Mouse (Mus musculus): ENCODE measurements at regions not wholly inside any gene's neighbourhood (a gene's known extent, or its start where the extent isn't known, plus 50 kb on each side); places are given as distances from the start of the nearest gene placed in this dataset.

DNA sequence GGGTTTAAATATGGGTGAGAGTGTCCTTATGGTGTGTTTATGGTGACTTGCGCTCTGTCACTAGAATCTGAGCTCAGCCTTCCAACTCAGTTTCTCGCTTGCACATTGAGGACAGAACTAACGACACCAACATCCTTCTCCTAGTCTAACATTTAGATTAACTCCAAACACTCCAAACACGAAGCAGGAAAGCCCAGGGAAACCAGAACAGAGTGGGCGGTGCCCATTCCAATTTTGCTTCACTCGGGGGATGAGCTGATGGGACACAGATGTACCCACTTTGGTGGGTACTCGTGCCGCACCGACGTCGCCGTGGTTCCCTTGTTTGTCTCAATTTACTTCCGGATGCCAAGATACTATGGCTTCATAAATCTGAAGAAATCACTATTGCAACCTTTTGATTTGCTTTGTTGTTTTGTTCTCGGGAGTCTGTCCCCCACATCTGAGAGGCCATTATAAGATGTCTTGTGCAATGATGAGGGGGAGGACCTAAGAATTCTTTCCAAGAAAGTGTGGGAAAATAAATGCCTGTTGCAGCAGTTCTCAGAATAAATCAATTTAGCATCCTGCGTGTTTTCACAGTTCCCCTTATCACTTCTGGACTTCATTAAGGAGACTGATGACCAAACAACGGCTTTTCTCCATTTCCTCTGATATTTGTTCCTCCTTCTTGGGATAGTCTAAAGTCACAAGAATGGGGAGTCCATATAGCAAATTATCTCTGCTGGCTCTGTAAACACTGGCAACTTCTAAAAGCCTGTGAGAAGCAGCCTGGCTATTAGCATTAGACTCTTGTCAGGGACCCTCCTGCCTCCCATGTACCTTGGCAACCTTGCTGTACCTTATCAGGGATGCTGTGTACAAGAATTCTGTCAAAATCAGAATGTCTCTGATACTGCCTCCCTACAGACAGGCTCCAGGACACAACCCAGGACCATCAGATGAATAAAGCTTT is 96.2 kb upstream of the Klf9 start:
- no peaks in the 10 kb centered on the region for H3K9me3 ChIP-seq (ENCODE audit: control insufficient read depth, low read length)
- 67% methylated on average over 16 of the region's 16 CpGs for WGBS
- no peak overlapping the region for H3K4me2 ChIP-seq (replicated peaks; ENCODE audit: low read depth, low read length)
- no peaks in the 10 kb centered on the region for H3K4me1 ChIP-seq (ENCODE audit: control insufficient read depth, insufficient read depth, low read length)
- H3K27me3 ChIP-seq (ENCODE audit: control insufficient read depth, insufficient read depth, low read length), result no peaks in the 10 kb centered on the region
- no peak overlapping the region for H3K4me3 ChIP-seq (ENCODE audit: low read length)
- no peak overlapping the region for H3K9ac ChIP-seq (ENCODE audit: low read depth, low read length)
- no peak overlapping the region for H3K27ac ChIP-seq (ENCODE audit: low read depth, low read length)
- no peaks in the 10 kb centered on the region for H3K36me3 ChIP-seq (ENCODE audit: control insufficient read depth, insufficient read depth, low read length)
- no peak for ATAC-seq (ENCODE audit: low FRiP score, low TSS enrichment)

DNA sequence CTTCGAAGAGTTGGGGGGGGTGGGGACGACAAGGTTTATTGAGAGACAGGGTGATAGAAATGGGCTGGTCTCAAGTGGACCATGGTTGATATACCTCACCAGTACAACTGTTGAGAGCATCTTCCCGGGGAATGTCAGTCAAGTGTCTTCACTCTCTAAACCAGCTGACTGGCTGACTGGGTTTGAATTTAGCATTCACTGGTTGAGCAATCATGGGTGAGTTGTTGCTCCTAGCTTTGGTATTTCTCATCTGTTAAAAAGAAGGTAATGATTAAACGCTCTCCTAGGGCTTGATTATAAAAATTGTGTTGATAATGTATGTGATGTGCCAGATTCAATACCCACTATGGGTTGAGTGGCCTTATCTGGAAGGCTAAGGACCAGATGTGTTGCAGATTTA is 89.6 kb upstream of the Klf9 start:
- 91% methylated on average over 4 of the region's 4 CpGs for WGBS
- no peaks in the 10 kb centered on the region for H3K4me1 ChIP-seq (ENCODE audit: control insufficient read depth, insufficient read depth, low read length)
- H3K27ac ChIP-seq (ENCODE audit: low read depth, low read length), result no peak overlapping the region
- no peak overlapping the region for H3K4me3 ChIP-seq (ENCODE audit: low read length)
- no peak overlapping the region for H3K9ac ChIP-seq (ENCODE audit: low read depth, low read length)
- no peaks in the 10 kb centered on the region for H3K36me3 ChIP-seq (ENCODE audit: control insufficient read depth, insufficient read depth, low read length)
- H3K27me3 ChIP-seq (ENCODE audit: control insufficient read depth, insufficient read depth, low read length), result no peaks in the 10 kb centered on the region
- no peak overlapping the region for H3K4me2 ChIP-seq (replicated peaks; ENCODE audit: low read depth, low read length)
- no peak for ATAC-seq (ENCODE audit: low FRiP score, low TSS enrichment)
- H3K9me3 ChIP-seq (ENCODE audit: control insufficient read depth, low read length), result no peaks in the 10 kb centered on the region

DNA sequence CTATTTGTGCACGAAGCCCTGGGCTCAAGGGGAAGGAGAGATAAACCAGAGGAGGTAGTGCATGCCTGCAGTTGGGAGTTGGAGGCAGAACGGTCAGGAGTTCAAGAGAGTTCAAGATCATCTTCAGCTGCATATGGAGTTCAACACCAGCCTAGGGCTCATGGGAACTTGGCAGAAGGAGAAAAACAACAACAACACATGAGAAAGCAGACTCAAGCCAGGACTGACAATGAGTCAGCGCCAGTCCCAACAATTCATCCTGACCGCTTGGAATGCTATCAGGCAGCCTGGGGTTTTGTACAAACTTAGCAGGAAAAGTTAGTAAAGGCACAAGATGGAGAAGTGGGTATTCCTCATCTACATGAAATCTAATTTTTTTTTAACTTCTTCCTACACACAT is 86.6 kb upstream of the Klf9 start:
- Histone ChIP-seq H3K36me3 (ENCODE audit: control insufficient read depth, insufficient read depth, low read length) (no peaks in the 10 kb centered on the region), H3K27me3 (ENCODE audit: control insufficient read depth, insufficient read depth, low read length) (0 out of 2 replicates have a peak, but pooled peaks cover 2% of the 10 kb centered on the region), H3K4me1 (ENCODE audit: control insufficient read depth, insufficient read depth, low read length) (peaks cover 8% of the 10 kb centered on the region; the same call in 1 of the 2 replicates), H3K4me2 (replicated peaks; ENCODE audit: low read depth, low read length) (no peak overlapping the region), H3K9ac (ENCODE audit: low read depth, low read length) (no peak overlapping the region), H3K9me3 (ENCODE audit: control insufficient read depth, low read length) (no peaks in the 10 kb centered on the region), H3K4me3 (ENCODE audit: low read length) (no peak overlapping the region), H3K27ac (ENCODE audit: low read depth, low read length) (no peak overlapping the region)
- no peak for ATAC-seq (ENCODE audit: low FRiP score, low TSS enrichment)
- WGBS, result 86% methylated on average over 4 of the region's 4 CpGs

DNA sequence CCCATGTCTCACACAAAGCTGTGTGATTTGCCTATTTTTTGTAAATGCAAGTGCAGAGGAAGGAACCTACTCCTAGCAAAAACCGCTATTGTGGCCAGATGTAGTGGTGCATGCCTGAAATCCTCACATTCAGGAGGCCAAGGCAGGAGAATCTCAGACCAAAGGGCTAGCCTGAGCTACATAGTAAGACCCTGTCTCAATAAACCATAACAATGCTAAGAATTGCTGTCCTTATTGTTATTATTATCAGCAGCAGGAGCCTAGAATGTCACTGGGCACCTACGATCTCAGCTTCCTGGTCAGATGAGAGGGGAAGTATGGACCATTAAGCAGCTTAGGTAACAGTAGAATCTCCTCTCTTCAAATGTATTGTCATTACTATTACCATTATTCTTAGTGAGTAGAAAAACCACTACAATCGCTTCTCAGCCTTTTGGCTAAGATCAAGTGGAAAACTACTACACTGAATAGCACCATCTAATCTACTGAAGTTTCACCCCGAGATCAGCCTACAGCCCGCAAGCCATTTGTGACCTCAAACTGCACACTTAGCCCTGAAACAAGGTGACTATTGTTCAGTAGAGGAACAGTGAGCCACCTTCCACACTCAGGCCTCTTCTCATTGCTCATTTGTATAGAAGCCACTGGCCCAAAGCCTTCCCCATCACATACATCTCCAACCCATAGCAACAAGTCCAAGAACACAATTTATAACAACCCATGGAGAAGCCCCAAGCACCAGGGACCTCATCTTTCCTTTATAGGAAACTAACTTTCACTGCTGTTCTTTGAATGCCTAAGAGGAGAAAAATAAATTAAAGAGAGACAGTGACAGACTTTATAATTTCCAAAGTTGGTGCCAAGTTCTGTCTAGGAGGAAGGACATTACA is 84.9 kb upstream of the Klf9 start:
- peak overlapping the region; percentile 56; the same call in 1 of the 2 replicates for H3K4me2 ChIP-seq (replicated peaks; ENCODE audit: low read depth, low read length)
- H3K27ac ChIP-seq (ENCODE audit: low read depth, low read length), result no peak overlapping the region
- H3K4me3 ChIP-seq (ENCODE audit: low read length), result no peak overlapping the region
- no peak overlapping the region for H3K9ac ChIP-seq (ENCODE audit: low read depth, low read length)
- 0 out of 2 replicates have a peak, but pooled peaks cover 2% of the 10 kb centered on the region for H3K27me3 ChIP-seq (ENCODE audit: control insufficient read depth, insufficient read depth, low read length)
- peaks cover 8% of the 10 kb centered on the region; the same call in 1 of the 2 replicates for H3K4me1 ChIP-seq (ENCODE audit: control insufficient read depth, insufficient read depth, low read length)
- no peaks in the 10 kb centered on the region for H3K9me3 ChIP-seq (ENCODE audit: control insufficient read depth, low read length)
- H3K36me3 ChIP-seq (ENCODE audit: control insufficient read depth, insufficient read depth, low read length), result no peaks in the 10 kb centered on the region
- ATAC-seq (ENCODE audit: low FRiP score, low TSS enrichment), result no peak
- 71% methylated on average over 5 of the region's 5 CpGs for WGBS

DNA sequence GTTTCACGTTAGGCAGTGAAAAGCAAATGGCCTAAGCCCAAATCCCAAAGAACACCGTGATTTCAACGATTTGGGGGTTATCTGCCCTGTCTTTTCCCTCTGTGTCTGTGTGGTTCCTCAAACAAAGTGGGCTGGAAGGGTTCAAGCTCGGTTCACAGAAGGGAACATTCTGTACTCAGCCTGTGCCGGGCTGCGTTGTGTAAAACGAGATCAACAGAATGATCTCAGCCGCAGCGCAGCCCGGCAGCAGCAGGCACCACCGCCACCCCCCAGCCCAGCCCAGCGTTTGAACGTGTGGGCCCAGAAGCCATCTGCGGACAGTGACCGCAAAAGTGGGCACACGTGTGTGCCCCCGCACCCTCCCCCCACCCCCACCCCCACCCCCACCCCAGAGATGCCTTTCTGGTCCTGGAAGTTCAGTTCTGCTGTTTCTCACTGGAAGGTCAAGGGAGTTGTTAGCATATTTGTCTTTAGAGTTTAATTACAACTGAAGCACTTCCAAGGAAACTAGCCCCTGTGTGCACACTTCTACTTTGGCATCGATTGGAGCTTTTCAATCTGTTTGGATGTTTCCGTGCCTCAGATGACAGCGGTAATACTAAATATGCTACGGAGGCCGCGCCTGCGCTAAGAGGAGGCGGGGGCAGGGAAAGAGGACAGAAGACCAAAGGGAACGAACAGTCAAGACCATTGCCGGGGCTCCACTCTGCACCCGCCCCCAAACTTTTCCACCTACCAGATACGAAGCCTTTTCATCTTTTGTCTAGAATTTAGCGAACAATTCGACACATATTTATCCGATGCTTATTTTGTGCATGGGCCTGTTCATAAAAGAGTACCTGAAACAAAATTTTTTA is 83.9 kb upstream of the Klf9 start:
- Histone ChIP-seq H3K27ac (ENCODE audit: low read depth, low read length) (peak overlapping the region; percentile 32; the same call in 1 of the 2 replicates), H3K27me3 (ENCODE audit: control insufficient read depth, insufficient read depth, low read length) (0 out of 2 replicates have a peak, but pooled peaks cover 2% of the 10 kb centered on the region), H3K36me3 (ENCODE audit: control insufficient read depth, insufficient read depth, low read length) (no peaks in the 10 kb centered on the region), H3K4me3 (ENCODE audit: low read length) (peak overlapping the region; percentile 24), H3K9me3 (ENCODE audit: control insufficient read depth, low read length) (no peaks in the 10 kb centered on the region), H3K4me1 (ENCODE audit: control insufficient read depth, insufficient read depth, low read length) (peaks cover 8% of the 10 kb centered on the region; the same call in 1 of the 2 replicates), H3K4me2 (replicated peaks; ENCODE audit: low read depth, low read length) (peak overlapping the region; percentile 56), H3K9ac (ENCODE audit: low read depth, low read length) (peak overlapping the region; percentile 19; the same call in 1 of the 2 replicates)
- WGBS, result 2% methylated on average over 32 of the region's 32 CpGs
- peak; percentile 86 for ATAC-seq (ENCODE audit: low FRiP score, low TSS enrichment)

DNA sequence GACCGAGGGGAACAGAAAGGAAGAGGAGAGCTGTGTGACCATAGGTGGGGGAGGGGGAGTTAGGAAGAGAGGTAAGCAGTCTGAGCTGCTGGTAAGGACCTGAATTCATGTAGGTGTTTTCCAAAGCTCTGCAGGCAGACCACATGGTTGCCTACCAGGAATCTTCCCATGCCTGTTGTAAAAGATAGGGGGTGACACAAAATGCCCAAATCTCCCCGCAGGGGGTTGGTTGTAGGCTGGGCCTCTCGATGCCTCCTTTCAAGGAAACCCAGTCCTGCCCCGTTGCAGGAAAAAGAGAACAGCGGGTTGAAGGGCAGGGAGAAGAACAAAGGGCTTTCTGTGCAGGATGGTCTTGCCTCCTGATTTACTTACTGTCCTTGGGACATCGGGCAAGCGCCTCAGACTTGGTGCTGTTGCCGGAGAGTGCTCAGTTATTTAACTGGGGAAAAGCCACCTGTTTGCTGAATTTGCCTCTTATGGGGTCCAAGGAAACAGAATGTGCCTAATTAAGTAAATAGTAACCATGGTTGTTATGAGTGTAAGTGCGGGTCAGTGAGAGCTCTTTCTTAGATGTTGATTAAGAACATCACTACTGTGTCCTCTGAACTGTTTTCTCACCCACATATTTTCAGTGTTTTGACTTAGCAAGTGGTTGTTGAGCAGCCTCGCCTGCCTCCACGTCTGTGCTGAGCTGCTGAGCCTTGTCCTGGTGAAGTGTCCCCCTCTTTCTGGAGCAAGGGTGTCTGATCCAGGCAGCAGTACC is 83.1 kb upstream of the Klf9 start:
- peak overlapping the region; percentile 56 for H3K4me2 ChIP-seq (replicated peaks; ENCODE audit: low read depth, low read length)
- peak overlapping the region; percentile 32; the same call in 1 of the 2 replicates for H3K27ac ChIP-seq (ENCODE audit: low read depth, low read length)
- H3K4me3 ChIP-seq (ENCODE audit: low read length), result peak overlapping the region; percentile 24
- WGBS, result 20% methylated on average over 11 of the region's 11 CpGs
- H3K9ac ChIP-seq (ENCODE audit: low read depth, low read length), result peak overlapping the region; percentile 19; the same call in 1 of the 2 replicates
- peaks cover 8% of the 10 kb centered on the region; the same call in 1 of the 2 replicates for H3K4me1 ChIP-seq (ENCODE audit: control insufficient read depth, insufficient read depth, low read length)
- peak; percentile 51; the same call in 1 of the 2 replicates for ATAC-seq (ENCODE audit: low FRiP score, low TSS enrichment)
- no peaks in the 10 kb centered on the region for H3K9me3 ChIP-seq (ENCODE audit: control insufficient read depth, low read length)
- 0 out of 2 replicates have a peak, but pooled peaks cover 2% of the 10 kb centered on the region for H3K27me3 ChIP-seq (ENCODE audit: control insufficient read depth, insufficient read depth, low read length)
- H3K36me3 ChIP-seq (ENCODE audit: control insufficient read depth, insufficient read depth, low read length), result no peaks in the 10 kb centered on the region

DNA sequence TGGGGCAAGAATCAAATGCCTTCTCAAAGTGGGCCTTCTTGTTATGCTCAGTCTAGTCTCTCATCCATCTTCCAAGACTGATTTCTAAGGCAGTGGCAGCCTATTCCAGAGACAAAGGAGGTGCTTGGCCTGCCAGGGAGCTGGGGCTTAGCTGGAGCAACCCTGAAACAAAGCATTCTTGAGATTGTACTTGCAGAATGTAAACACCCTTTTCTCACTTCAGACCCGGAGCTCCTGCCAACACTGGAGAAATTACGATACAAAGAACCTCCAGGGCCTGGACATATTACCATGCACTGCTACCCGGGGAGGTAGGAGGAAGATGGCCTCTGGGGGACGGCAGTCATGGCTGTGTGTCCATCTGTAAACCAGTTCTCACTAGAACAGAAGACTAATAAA is 82.5 kb upstream of the Klf9 start:
- H3K27me3 ChIP-seq (ENCODE audit: control insufficient read depth, insufficient read depth, low read length), result 0 out of 2 replicates have a peak, but pooled peaks cover 2% of the 10 kb centered on the region
- no peak overlapping the region for H3K4me3 ChIP-seq (ENCODE audit: low read length)
- 55% methylated on average over 4 of the region's 4 CpGs for WGBS
- no peak for ATAC-seq (ENCODE audit: low FRiP score, low TSS enrichment)
- H3K9ac ChIP-seq (ENCODE audit: low read depth, low read length), result no peak overlapping the region
- no peaks in the 10 kb centered on the region for H3K9me3 ChIP-seq (ENCODE audit: control insufficient read depth, low read length)
- no peak overlapping the region for H3K4me2 ChIP-seq (replicated peaks; ENCODE audit: low read depth, low read length)
- no peaks in the 10 kb centered on the region for H3K36me3 ChIP-seq (ENCODE audit: control insufficient read depth, insufficient read depth, low read length)
- no peak overlapping the region for H3K27ac ChIP-seq (ENCODE audit: low read depth, low read length)
- H3K4me1 ChIP-seq (ENCODE audit: control insufficient read depth, insufficient read depth, low read length), result peaks cover 8% of the 10 kb centered on the region; the same call in 1 of the 2 replicates
